ENCODE assay signal across 9 mouse cellular contexts in the genomic region with DNA sequence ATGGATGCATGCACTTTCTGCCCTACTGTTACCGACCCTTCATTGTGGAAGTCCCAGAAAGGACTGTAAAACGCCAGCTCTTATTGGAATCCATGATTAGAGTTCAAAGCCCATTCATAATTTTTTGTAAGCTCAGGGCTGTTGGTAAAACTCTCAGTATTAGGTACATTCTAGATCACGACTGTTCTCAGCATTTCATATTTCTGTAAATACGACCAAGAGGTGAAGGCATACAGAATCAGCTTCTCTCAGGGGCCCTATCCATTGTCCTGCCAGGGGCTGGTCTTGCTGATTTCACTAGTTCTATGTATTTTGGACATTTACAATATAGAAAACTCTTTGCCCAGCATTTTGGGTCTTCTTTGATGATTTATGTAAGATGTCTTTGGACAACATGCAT. TPM values are rescaled to one million over a fixed set of nuclear protein-coding genes. Genes with fewer than 3 reads are reported as not detected.
DNase-seq lines count a peak whose midpoint lies in the region; ATAC-seq and TF ChIP-seq lines count a peak whose summit lies in the region.
"Had no signal": no experiment of that assay in that cellular context is flagged by ENCODE, and none has a peak within 500 bp of the region (broad histone marks: within the 10 kb centered on the region; RNA-seq: fewer than 3 reads in every experiment).

No protein-coding gene starts in this region.

- H3K4me3 ChIP-seq in heart, embryonic 16.5 days (ENCODE audit: low read length), result peak overlapping the region; percentile 94
- peak overlapping the region; percentile 91 for H3K4me3 ChIP-seq in bone marrow, adult 2 months (replicated peaks; ENCODE audit: control insufficient read depth, low read depth, low read length)
- peak overlapping the region; percentile 79 for H3K4me3 ChIP-seq in hindbrain, embryonic 11.5 days (ENCODE audit: low read depth, low read length)
- peak overlapping the region; percentile 73; the same call in 1 of the 2 replicates for H3K4me3 ChIP-seq in midbrain, embryonic 11.5 days (ENCODE audit: low read depth, low read length)

- H3K36me3 ChIP-seq in heart, embryonic 16.5 days (ENCODE audit: control insufficient read depth, insufficient read depth), result peaks cover 6% of the 10 kb centered on the region
- H3K36me3 ChIP-seq in hindbrain, embryonic 11.5 days (ENCODE audit: control insufficient read depth, insufficient read depth, low read length), result no peaks in the 10 kb centered on the region
- peaks cover 2% of the 10 kb centered on the region; the same call in 1 of the 2 replicates for H3K36me3 ChIP-seq in midbrain, embryonic 11.5 days (ENCODE audit: control insufficient read depth, insufficient read depth, low read length)
- H3K36me3 ChIP-seq: G1E had no signal

- 31% methylated on average over 4 of the region's 4 CpGs for WGBS in heart, embryonic 16.5 days
- 38% methylated on average over 4 of the region's 4 CpGs for WGBS in bone marrow, adult 2 months
- 42% methylated on average over 4 of the region's 4 CpGs for WGBS in hindbrain, embryonic 11.5 days
- 40% methylated on average over 4 of the region's 4 CpGs for WGBS in midbrain, embryonic 11.5 days

- TF ChIP-seq CTCF in bone marrow, adult 2 months (IDR thresholded peaks at IDR 0.05; ENCODE audit: control insufficient read depth, insufficient read depth, low read length), result no peak

- H3K27ac ChIP-seq in heart, embryonic 16.5 days (ENCODE audit: low read length), result no peak overlapping the region
- no peak overlapping the region for H3K27ac ChIP-seq in bone marrow, adult 2 months (ENCODE audit: control insufficient read depth, insufficient read depth, low read depth, low read length, poor library complexity)
- H3K27ac ChIP-seq in hindbrain, embryonic 11.5 days (ENCODE audit: low read depth, low read length), result no peak overlapping the region
- no peak overlapping the region for H3K27ac ChIP-seq in midbrain, embryonic 11.5 days (ENCODE audit: low read depth, low read length)

- H3K4me2 ChIP-seq in heart, embryonic 16.5 days (ENCODE audit: low read depth, low read length), result peak overlapping the region; percentile 86
- H3K4me2 ChIP-seq in hindbrain, embryonic 11.5 days (replicated peaks; ENCODE audit: low read depth, low read length), result peak overlapping the region; percentile 69
- H3K4me2 ChIP-seq in midbrain, embryonic 11.5 days, result peak overlapping the region; percentile 52

- peak overlapping the region; percentile 99 for H3K9ac ChIP-seq in heart, embryonic 16.5 days (ENCODE audit: low read length)
- H3K9ac ChIP-seq in hindbrain, embryonic 11.5 days (ENCODE audit: low read depth, low read length), result peak overlapping the region; percentile 96
- H3K9ac ChIP-seq in midbrain, embryonic 11.5 days (ENCODE audit: low read length), result peak overlapping the region; percentile 92

- DNase-seq in heart, postnatal 4 days, result no peak
- no peak for DNase-seq in hindbrain, embryonic 11.5 days (ENCODE audit: low spot score)
- peak; percentile 88 for DNase-seq in midbrain, embryonic 11.5 days (ENCODE audit: low spot score, missing footprints)
- DNase-seq in cerebellum, adult 9-10 months, result no peak
- DNase-seq in yolk sac, embryonic 10.5 days (ENCODE audit: low spot score), result no peak
- DNase-seq in cerebellum, postnatal 25 days, result no peak

- no peak for ATAC-seq in heart, embryonic 16.5 days (replicated peaks; ENCODE audit: extremely low read depth, insufficient read depth, low FRiP score)
- peak; percentile 7; the same call in 1 of the 2 replicates for ATAC-seq in hindbrain, embryonic 11.5 days (ENCODE audit: low FRiP score)
- ATAC-seq in midbrain, embryonic 11.5 days (ENCODE audit: low FRiP score), result no peak

- no peak for TF ChIP-seq POLR2A in bone marrow, adult 2 months (IDR thresholded peaks at IDR 0.05; ENCODE audit: borderline replicate concordance, control insufficient read depth, low read depth, low read length)

- H3K4me1 ChIP-seq in heart, embryonic 16.5 days (ENCODE audit: control insufficient read depth, insufficient read depth, low read length), result peaks cover 12% of the 10 kb centered on the region
- H3K4me1 ChIP-seq in bone marrow, adult 2 months (ENCODE audit: control insufficient read depth, insufficient read depth, low read length), result no peaks in the 10 kb centered on the region; the same call in 1 of the 2 replicates
- H3K4me1 ChIP-seq in hindbrain, embryonic 11.5 days (replicated peaks; ENCODE audit: control insufficient read depth, insufficient read depth, low read length), result no peaks in the 10 kb centered on the region
- H3K4me1 ChIP-seq in midbrain, embryonic 11.5 days (ENCODE audit: control insufficient read depth, insufficient read depth, low read length), result peaks cover 9% of the 10 kb centered on the region; the same call in 1 of the 2 replicates

- H3K9me3 ChIP-seq in heart, embryonic 16.5 days (replicated peaks; ENCODE audit: control insufficient read depth, low read length), result no peaks in the 10 kb centered on the region
- no peaks in the 10 kb centered on the region for H3K9me3 ChIP-seq in hindbrain, embryonic 11.5 days (ENCODE audit: control insufficient read depth, low read length)
- H3K9me3 ChIP-seq in midbrain, embryonic 11.5 days (ENCODE audit: control insufficient read depth, low read length), result no peaks in the 10 kb centered on the region
- H3K9me3 ChIP-seq: G1E had no signal

- no peaks in the 10 kb centered on the region for H3K27me3 ChIP-seq in heart, embryonic 16.5 days (ENCODE audit: control insufficient read depth, insufficient read depth, low read length)
- no peaks in the 10 kb centered on the region for H3K27me3 ChIP-seq in hindbrain, embryonic 11.5 days (ENCODE audit: control insufficient read depth, insufficient read depth, low read length)
- H3K27me3 ChIP-seq in midbrain, embryonic 11.5 days (ENCODE audit: control insufficient read depth, insufficient read depth, low read length), result no peaks in the 10 kb centered on the region

RNA-seq across cellular contexts. Expression of gene Zfp770, which starts 0.3 kb away (rescaled TPM):
- polyA plus RNA-seq in heart, embryonic 16.5 days (2015; fragmentation: Nextera tagmentation; extraction: Ambion mirVana), result 2.8 and 3.1 TPM in 2 replicates
- 10 to 100 TPM; 14.7 to 15.5 TPM for total RNA-seq in heart, postnatal 4 days (2021)
- polyA plus RNA-seq in bone marrow, adult 2 months (2011; ENCODE audit: insufficient read depth, insufficient read length, low replicate concordance, missing spikeins), result 2.1 and 3.4 TPM in 2 replicates
- polyA plus RNA-seq in hindbrain, embryonic 11.5 days (2014; fragmentation: Nextera tagmentation; extraction: Ambion mirVana), result 4.1 and 6.6 TPM in 2 replicates
- polyA plus RNA-seq in midbrain, embryonic 11.5 days (2014; fragmentation: Nextera tagmentation; extraction: Ambion mirVana), result 3.9 and 4.3 TPM in 2 replicates
- polyA plus RNA-seq: G1E had no signal

RNA-seq across cellular contexts. Expression of gene Aqr, which starts 14.8 kb away (rescaled TPM):
- polyA plus RNA-seq in heart, embryonic 16.5 days (2015; fragmentation: Nextera tagmentation; extraction: Ambion mirVana), result 21.9 and 23.8 TPM in 2 replicates
- 10 to 100 TPM; 26.0 to 26.6 TPM for total RNA-seq in heart, postnatal 4 days (2021)
- polyA plus RNA-seq in bone marrow, adult 2 months (2011; ENCODE audit: insufficient read depth, insufficient read length, low replicate concordance, missing spikeins), result 6.7 and 15.3 TPM in 2 replicates
- 60.8 and 63.2 TPM in 2 replicates for polyA plus RNA-seq in hindbrain, embryonic 11.5 days (2014; fragmentation: Nextera tagmentation; extraction: Ambion mirVana)
- polyA plus RNA-seq in midbrain, embryonic 11.5 days (2014; fragmentation: Nextera tagmentation; extraction: Ambion mirVana), result 65.5 and 71.5 TPM in 2 replicates
